Mouse (Mus musculus): ENCODE measurements around the gene Mnt. TPM values are rescaled to one million over a fixed set of nuclear protein-coding genes. Genes with fewer than 3 reads are reported as not detected.

The Mnt gene
- polyA plus RNA-seq, 2 experiments from 2014 or later = 5.1 to 5.9 TPM

GRCm38 (mm10) chr11:74831606-74832451, 1.1 kb downstream of the Mnt start:
- ATAC-seq = peak; percentile 47

GRCm38 (mm10) chr11:74832503-74833143, 1.9 kb downstream of the Mnt start:
- ATAC-seq = peak; percentile 19

GRCm38 (mm10) chr11:74833536-74834358, 3.0 kb downstream of the Mnt start:
- no peak for ATAC-seq

- ATAC-seq = no peak
Observed at GRCm38 (mm10) chr11:74834359-74834638, 3.6 kb downstream of the Mnt start.

GRCm38 (mm10) chr11:74834650-74835277, 4.0 kb downstream of the Mnt start:
- ATAC-seq = no peak

- ATAC-seq = no peak
Observed at GRCm38 (mm10) chr11:74835593-74836224, 5.0 kb downstream of the Mnt start.

- no peak for ATAC-seq
Observed at GRCm38 (mm10) chr11:74836225-74837055, 5.7 kb downstream of the Mnt start.

GRCm38 (mm10) chr11:74837056-74837693, 6.5 kb downstream of the Mnt start:
- peak; percentile 1 for ATAC-seq

GRCm38 (mm10) chr11:74837694-74838431, 7.1 kb downstream of the Mnt start:
- ATAC-seq = peak; percentile 71

- peak; percentile 70 for ATAC-seq
Observed at GRCm38 (mm10) chr11:74838441-74838840, 7.7 kb downstream of the Mnt start.

- peak; percentile 59 for ATAC-seq
Observed at GRCm38 (mm10) chr11:74838971-74839370, 8.3 kb downstream of the Mnt start.

- no peak for ATAC-seq
Observed at GRCm38 (mm10) chr11:74839860-74840715, 9.4 kb downstream of the Mnt start.

- ATAC-seq = no peak
Observed at GRCm38 (mm10) chr11:74840739-74841138, 10.0 kb downstream of the Mnt start.

- no peak for ATAC-seq
Observed at GRCm38 (mm10) chr11:74841366-74841765, 10.6 kb downstream of the Mnt start.

GRCm38 (mm10) chr11:74842045-74842444, 11.3 kb downstream of the Mnt start:
- ATAC-seq = no peak

- no peak for ATAC-seq
Observed at GRCm38 (mm10) chr11:74842656-74843434, 12.1 kb downstream of the Mnt start.

GRCm38 (mm10) chr11:74843435-74843714, 12.7 kb downstream of the Mnt start:
- ATAC-seq = no peak

- ATAC-seq = no peak
Observed at GRCm38 (mm10) chr11:74843761-74844160, 13.0 kb downstream of the Mnt start.

- no peak for ATAC-seq
Observed at GRCm38 (mm10) chr11:74845784-74846183, 15.1 kb downstream of the Mnt start.

All from CD4-positive, CD25-positive, alpha-beta regulatory T cell, adult 4 months (primary cell).